Mouse (Mus musculus) E14TG2a.4 (cell line): ENCODE data around the gene Fam13a.

Experiments
- CTCF ChIP-seq: conservative IDR thresholded peaks from 2 replicates; pipeline ENCODE4 v1.5.1; 2014; ENCODE audit warnings: low read length
- NANOG ChIP-seq: IDR thresholded peaks from 2 replicates; pipeline ENCODE4 v1.6.1; 2014; ENCODE audit warnings: borderline replicate concordance, low read length, mixed read lengths
- POU5F1 ChIP-seq: IDR thresholded peaks from 2 replicates; pipeline ENCODE4 v1.6.1; 2014; ENCODE audit warnings: low read length, borderline replicate concordance

DNA sequence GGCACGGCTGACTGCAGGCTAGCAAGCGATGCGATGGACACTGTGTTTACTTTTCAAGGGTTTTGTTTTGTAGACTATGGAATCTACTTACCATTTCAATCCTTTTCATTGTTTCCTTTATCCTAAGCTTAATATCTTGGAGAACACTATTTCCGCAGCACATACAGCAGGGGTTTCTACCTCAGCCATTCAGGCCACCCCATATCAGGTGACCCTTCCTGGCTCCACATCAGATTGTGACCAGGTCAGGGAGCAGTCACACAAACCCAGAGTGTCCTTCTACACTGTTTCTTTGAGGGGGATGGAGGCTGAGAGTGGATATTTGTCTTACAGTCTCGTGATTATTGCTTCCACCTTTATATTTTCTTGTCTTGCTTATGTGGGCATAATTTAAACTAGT, 61.7 kb downstream of the Fam13a start:
- TF ChIP-seq POU5F1 (no peak), CTCF (no peak), NANOG (no peak)
